Mouse (Mus musculus) gastrocnemius, postnatal 14 days (tissue): ENCODE data around the gene Aspscr1. TPM values are rescaled to one million over a fixed set of nuclear protein-coding genes. Genes with fewer than 3 reads are reported as not detected.

ENCODE experiments used
- DNase-seq: peaks from one replicate; pipeline ENCODE4 v3.0.0; 2021; ENCODE audit warnings: mixed read lengths
- intact Hi-C: fragments of 180-260 bp; cut with DNase I; formaldehyde crosslinking; loops from one replicate; pipeline ENCODE4 v1.15.1; 2025; ENCODE audit warnings: low total_unique reads
- long read RNA-seq, 2 experiments: library from polyadenylated mRNA; stranded (forward); transcript quantifications; one replicate each; pipeline ENCODE4 v2.0.0; 2021
- total RNA-seq, 2 experiments: library from RNA; stranded (reverse); gene quantifications; 2 replicates each; pipeline ENCODE4 v1.2.3; 2021

The Aspscr1 gene
- total RNA-seq = 10 to 100 TPM; 25.0 to 26.9 TPM
- long read RNA-seq, experiment 1, transcript Aspscr1-201 (16 exons, 1,820 nt) = major isoform, 49 of 63 reads
- long read RNA-seq, experiment 1, partial matches to known transcripts = 3 of 63 reads
- long read RNA-seq, experiment 1, other reads (novel, unspliced or antisense) = 8 of 63 reads
- long read RNA-seq, experiment 2, transcript Aspscr1-201 (16 exons, 1,820 nt) = major isoform, 42 of 59 reads
- long read RNA-seq, experiment 2, partial matches to known transcripts = 3 of 59 reads
- long read RNA-seq, experiment 2, other reads (novel, unspliced or antisense) = 11 of 59 reads

- intact Hi-C loops = no loop called here
- DNase-seq = peak; percentile 98
Observed at GRCm38 (mm10) chr11:120672687-120673593, at the start of gene Aspscr1. TSS of gene Aspscr1 (plus strand) at chr11:120672973.

DNA sequence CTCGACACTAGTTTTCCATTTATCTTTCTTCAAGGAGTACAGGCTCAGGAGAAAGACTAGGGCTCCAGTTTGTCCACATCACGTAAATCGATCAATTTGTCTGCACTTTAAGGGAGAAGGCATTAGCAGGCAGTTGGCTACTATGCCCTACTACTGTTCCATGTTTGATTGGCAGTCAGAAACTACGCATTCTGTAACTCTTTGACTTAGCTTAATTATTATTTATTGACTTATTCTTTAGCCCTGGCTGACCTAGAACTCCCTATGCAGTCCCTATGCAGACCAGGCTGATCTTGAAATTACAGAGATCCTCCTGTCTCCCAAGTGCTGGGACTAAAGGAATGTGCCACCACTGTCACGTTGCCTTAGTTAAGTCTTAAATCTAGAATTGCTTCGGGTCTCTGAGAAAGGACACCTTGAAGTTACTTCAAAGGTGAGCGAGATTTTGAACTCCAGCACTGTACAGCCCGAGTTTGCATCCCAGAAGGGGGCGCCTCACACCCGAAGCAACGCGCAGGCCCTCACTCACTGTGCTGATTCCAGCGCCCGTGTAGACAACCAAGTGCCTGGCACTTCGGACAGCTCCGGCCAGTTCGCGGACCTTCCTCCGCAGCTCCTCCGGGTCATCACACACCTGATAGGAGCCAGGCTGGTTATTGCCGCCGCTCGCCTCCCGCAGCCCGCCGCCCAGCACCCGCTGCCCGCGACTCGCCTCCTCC lies 48.7 kb upstream of the Aspscr1 start:
- intact Hi-C loops = no loop called here
- peak; percentile 69 for DNase-seq

DNA sequence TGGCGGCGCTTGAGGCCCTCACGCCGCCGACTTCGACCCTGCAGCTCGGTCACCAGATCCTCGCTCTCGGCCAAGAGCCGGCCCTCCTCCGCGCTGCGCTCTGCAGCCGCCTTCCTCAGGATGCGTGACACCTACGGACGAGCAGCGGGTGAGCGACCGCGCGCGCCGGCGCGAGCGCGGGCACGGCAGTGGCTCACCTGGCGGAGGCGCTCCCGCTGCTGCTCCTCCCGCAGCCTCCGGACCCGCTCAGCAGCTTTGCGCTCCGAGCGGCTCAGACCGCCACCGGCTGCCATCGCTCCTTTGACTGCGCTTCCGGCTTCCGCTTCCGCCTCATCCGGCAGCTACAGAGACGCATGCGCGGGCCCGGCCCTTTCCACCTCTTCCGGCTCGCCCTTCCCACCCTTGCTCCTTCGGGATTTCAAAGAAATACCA lies 48.1 kb upstream of the Aspscr1 start:
- intact Hi-C loops = no loop called here
- peak; percentile 89 for DNase-seq

DNA sequence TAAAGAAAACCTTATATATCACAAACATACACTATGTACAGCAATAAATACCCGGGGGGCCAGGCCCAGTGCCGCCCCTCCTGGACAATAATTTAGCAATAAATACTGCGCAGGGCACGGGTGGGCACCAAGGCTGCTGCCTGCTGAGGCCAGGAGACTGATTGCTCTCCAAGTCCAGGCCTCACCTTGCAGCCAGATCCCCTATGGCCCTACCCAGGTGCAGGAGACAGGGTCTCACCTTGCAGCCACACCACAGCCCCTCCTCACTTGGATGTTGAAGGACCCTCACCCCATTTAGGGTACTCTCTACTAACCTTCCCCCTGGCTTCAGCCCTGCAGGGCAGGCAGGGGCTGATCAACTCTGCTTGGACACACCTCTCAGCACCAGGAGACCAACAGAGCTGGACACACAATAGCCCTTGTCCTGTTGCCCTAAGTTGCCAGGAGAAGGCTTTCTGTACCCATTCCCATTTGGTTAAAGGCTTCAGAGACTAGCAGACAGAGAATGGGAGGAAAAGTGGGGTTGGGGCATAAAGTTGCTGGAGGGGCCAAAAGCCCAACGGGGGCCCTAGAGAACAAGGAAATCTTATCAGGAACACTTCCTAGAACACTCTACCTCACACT lies 47.5 kb upstream of the Aspscr1 start, which contains the start of gene Sirt7:
TSS of gene Sirt7 (minus strand) at position 89 of the 624 bp plus-strand sequence.
- intact Hi-C loops = no loop called here
- no peak for DNase-seq

DNA sequence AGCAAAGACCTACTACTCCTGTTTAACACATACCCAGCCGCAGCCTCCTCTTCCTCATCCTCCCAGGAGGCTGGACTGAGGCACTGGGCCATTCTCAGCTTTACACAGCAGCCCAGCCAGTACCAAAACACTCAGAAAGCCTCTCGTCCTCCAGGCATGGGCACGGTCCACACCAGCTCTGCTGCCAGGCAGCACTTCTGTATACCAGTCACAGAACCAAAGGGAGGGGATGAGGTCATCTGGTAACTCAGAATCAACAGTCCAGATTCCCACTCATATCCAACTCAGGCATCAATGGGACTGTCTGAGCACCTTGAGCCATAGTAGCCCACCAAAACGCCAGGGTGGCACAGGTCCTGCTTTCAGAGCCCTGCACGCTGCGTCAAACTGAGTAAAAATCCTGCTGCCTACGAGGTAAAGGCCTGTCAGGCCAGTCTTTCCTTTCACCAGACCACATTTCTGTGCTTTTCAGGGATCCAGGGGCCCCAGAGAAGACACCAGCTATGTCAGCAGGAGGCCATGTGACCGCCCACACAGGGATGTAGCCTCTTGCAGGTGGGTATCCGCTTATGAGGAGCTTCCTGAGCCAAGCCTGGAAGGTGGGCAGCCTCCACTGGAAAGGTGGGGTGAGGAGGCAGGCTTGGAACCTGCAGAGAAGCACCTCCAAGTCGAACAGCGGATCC lies 45.8 kb upstream of the Aspscr1 start:
- DNase-seq = no peak
- intact Hi-C loops = no loop called here

GRCm38 (mm10) chr11:120627468-120628300 lies 45.1 kb upstream of the Aspscr1 start:
- intact Hi-C loops = no loop called here
- no peak for DNase-seq

GRCm38 (mm10) chr11:120628601-120629340 lies 44.0 kb upstream of the Aspscr1 start:
- intact Hi-C loops = no loop called here

DNA sequence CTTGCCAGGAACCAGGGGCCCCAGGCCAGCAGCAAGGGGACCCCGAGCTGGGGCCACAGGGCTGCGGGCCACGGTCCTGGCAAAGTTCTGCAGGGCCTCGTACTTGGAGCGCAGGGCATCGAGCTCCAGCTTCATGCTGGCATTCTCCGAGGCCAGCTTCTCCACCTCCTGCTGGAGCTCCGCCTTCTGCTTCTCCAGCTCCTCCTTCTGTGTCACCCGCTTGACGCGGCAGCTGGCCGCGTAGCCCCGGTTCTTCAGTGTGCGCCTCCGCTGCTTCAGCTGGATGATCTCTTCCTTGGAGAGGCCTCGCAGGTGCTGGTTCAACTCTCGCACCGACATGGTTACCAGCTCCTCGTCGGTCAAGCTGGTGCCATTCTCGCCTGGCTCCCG lies 43.4 kb upstream of the Aspscr1 start:
- intact Hi-C loops = no loop called here

More at GRCm38 (mm10) chr11:120628601-120629340, 44.0 kb upstream of the Aspscr1 start:
- DNase-seq = no peak

GRCm38 (mm10) chr11:120629911-120630310 lies 42.9 kb upstream of the Aspscr1 start:
- DNase-seq = peak; percentile 61
- intact Hi-C loops = no loop called here

More for the DNA sequence above, 43.4 kb upstream of the Aspscr1 start:
- DNase-seq = no peak

- intact Hi-C loops = no loop called here
- DNase-seq = no peak
Observed at GRCm38 (mm10) chr11:120630401-120630871, 42.3 kb upstream of the Aspscr1 start.

DNA sequence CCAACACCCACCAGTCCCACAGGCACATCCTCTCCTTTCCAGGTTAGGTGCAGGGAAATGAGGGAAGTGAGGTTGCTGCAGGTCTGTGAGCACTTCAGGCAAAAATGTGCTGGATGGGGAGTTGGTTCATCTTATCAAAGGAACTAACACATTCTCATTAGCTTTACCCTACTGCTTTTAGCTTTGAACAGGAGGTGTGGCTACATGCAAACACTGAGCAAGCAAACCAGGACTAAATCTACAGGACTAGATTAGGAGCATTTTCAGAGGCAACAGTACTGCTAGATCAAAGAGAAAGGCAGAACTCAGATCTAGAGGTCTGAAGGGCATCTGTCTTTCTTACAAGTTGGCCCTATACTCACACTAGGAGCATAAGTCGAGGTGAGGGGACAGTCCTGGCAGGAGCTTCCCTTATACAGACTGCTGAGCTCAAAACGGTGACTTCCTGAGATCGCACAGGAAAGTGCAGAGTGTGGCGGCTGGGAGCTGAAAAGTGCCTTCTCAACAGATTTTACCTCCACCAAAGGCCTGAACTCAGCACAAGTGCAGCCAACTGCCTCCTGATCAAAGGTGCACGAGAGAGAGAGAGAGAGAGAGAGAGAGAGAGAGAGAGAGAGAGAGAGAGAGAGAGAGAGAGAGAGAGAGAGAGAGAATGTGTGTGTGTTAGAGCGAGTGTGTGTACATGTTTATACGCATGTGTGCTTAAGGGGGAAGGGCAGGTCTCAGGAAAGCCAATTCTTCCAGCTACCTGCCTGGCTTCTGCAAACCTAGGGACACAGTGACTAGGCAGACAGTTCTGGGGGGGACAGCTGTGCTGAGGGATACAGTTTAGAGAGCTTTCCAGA lies 41.7 kb upstream of the Aspscr1 start:
- intact Hi-C loops = no loop called here
- DNase-seq = no peak

DNA sequence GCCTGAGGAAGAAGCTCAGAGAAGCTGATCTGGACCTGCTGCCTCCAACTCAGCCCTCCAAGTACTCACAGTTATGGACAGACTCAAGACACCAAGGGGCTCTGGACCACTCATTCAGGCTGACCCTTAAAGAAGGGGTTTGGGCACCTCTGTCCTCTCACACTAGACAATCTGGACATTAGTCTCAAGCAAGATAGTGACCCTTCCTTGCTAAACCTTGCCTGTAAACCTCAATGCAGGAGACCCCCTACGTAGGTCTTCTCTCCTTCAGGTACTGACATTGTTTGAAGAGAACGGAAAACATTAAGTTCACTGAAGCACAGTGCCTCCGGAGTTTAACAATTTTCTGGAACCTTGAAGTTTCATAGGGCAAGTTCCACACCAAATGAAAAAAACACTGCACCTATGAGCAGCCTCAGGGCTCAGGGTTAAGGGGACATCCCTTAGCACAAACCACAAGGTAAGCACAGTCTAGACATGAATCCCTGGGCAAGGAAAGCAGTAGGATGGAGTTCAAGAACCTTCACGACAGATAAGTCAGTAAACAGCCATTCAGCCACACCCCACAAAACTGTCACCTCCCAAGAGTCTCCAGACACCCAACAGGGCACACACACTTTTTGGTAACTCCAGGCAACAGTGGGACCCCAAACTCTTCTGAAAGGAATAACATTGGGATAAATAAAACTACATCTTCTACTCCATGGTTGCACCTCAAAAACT lies 40.9 kb upstream of the Aspscr1 start:
- intact Hi-C loops = no loop called here
- no peak for DNase-seq

DNA sequence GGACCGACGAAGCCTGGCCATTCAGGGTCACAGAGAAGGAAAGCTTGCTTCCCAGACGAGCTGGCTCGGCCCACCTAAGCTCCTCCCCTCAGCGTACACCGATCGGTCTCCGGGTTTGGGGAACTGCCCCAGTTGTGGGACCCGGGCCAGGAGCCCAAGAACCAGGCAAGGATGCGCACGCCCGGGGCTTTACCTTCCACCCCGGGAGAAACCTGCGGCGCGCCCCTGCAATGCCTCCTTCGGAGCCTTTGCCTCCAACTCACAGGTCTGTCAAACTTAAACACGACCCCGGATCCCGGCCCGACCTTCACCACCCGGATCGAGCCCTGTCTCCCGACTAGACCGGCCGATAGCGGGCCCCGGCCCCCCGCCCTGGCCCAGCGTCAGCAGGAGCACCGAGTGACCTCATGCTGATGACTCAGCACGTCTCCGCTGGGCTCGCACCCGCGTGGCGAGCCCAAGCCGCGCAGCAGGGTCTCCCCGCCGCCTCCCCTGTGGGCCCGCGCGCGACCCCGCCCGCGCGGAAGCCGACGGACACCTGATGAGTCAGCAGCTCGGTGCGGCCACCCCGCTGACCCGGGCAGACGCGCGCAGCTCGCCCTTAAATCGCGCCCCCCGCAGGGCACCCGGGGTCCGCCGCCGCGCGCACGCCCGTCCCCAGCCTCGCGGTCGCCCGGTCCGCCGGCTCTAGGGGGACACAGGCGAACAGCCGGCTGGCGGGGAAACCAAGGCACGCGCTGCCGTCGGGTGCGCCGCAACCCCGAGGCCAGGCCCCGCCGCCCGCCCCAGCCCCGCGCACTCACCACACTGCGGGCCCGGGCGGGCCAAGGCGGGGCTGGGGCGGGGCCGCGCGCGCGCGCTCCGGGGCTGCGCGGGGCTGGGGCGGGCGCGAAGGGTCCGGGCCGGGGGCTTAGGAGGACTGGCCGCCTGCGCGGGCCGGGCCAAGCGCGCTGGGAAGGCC lies 39.9 kb upstream of the Aspscr1 start:
- intact Hi-C loops = no loop called here
- DNase-seq = peak; percentile 81

DNA sequence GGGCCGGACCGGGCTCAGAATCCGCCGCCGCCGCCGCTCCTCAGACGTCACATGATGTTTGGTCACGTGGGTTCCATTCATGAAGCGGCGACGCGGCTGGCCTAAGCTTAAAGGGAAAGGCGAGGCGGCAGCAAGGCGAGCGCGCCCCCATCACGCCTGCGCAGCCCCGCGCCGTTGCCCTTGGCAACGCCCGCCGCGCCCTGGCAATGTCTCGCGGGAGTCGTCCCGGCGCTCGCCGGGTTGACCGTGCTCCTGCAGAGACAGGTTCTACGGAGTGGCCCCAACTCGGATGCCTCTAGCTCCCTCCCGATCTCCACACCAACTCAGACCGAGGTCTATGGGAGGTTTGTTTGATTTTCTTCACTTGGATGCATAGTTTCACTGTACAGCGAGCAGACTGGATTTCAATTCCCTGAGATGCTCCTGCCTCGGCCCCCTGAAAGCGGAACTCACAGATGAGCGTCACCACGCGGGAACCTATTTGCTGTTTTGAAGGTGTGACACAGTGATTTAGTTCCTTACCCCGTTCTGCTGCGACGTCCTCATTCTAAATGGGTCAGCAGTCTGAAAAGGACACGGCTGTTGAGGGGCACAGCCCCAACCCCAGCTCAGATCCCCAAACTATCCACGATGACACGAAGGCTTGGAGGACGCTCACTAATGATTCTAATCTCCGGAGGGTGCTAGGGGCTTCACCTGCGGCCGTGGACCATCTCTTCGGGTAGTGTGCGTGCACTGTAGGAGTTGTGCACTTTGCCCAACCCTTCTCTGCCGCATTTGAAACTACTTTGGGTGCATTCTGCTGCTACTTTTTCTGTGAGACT lies 39.0 kb upstream of the Aspscr1 start, which contains the start of gene Mafg:
TSS of gene Mafg (minus strand) at position 81 of the 824 bp plus-strand sequence.
- peak; percentile 93 for DNase-seq

More for the DNA sequence above, 39.0 kb upstream of the Aspscr1 start, which contains the start of gene Mafg:
- intact Hi-C loops = no loop called here
